Mouse (Mus musculus): ENCODE results near the gene Olfr1037. TPM values are rescaled to one million over a fixed set of nuclear protein-coding genes. Genes with fewer than 3 reads are reported as not detected.
"Not testable (repeated sequence)": the region's sequence is repeated elsewhere in the genome, so short reads cannot be mapped to it uniquely, and the experiment has no call there.

Gene Olfr1037
- not detected in 2 replicates for total RNA-seq (2021)
- long read RNA-seq: 0 reads

- DNase-seq: no peak
Measured at GRCm38 (mm10) chr2:86087285-86087684, at the start of gene Olfr1037. Olfr1037 (minus strand) TSS chr2:86087385.

GRCm38 (mm10) chr2:86135828-86136227, 48.6 kb upstream of the Olfr1037 start, which contains the start of gene Olfr1039:
Olfr1039 (minus strand) TSS chr2:86135928.
- DNase-seq: no peak

DNA sequence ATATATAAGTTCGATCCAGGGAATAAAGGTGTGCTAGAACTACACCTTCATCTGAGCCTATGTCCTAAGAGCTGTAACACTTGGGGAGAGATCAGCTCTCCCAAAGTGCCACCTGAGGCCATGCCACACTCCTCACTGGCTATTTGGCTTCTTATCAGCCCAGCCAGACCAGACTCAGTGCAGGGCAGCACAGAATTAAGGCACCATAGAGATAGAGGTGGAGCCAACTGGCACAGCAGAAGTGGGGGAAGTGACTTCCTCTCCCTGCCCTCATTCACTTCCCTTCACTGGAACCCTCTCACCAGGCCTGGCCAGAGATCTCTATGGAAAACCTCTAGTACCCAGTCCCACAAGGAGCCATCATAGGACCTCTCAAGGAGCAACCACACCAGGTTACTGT, 6.7 kb downstream of the Olfr1037 start:
- DNase-seq: not testable (repeated sequence)

- not testable (repeated sequence) for DNase-seq
Measured at GRCm38 (mm10) chr2:86073692-86074091, 13.5 kb downstream of the Olfr1037 start, which contains the start of gene Olfr1036. Olfr1036 (plus strand) TSS chr2:86073992.

- no peak for DNase-seq
Measured at GRCm38 (mm10) chr2:86070189-86070588, 17.0 kb downstream of the Olfr1037 start.

DNA sequence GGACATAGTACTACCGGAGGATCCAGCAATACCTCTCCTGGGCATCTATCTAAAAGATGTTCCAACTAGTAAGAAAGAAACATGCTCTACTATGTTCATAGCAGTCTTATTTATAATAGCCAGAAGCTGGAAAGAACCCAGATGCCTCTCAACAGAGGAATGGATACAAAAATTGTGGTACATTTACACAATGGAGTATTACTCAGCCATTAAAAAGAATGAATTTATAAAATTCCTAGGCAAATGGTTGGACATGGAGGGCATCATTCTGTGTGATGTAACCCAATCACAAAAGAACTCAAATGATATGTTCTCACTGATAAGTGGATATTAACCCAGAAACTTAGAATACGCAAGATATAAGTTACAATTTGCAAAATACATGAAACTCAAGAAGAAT, 23.4 kb downstream of the Olfr1037 start:
- DNase-seq: not testable (repeated sequence)

DNA sequence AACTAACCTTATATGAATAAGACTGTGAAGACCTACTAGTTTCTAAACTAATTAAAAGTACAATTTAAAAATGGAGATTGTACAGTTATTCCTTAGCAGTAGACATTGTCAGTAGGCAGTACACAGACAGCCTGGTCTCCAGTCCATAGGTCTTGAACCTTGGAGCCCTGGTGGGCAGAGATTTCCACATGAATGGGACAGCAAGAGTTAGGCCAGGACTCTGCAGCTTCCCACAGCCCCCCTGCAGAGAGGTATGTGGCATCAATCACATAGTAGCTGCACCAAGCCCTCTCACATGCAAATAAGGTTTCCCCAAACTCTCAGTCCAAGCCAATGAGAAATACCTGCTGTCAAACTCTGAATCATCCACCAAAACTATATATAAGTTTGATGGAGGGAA, 36.4 kb downstream of the Olfr1037 start:
- DNase-seq: not testable (repeated sequence)

DNA sequence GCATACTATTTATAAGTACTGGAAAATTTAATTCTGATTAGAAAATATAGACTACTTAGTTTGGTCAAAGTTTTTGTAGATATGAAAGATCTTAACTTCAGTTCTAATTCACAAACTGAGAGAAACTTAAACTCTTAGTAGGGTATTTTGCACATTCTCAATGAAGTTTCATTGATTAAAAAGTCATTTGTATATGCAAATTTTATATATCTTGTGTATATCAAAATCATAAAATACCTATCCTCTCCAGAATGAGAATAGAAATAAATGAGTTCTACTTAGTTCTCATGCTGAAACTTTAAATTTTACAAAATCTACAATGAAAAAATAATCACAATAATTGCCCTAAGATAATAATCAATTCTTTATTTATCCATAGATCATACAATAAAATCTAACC, 41.6 kb downstream of the Olfr1037 start, which contains the start of gene Olfr1034:
Olfr1034 (plus strand) TSS at position 301 of the 400 bp plus-strand sequence.
- DNase-seq: no peak

Other genes starting within 250 kb of the Olfr1037 start
- not detected in 2 replicates for gene Olfr1019, start 241.9 kb downstream of the Olfr1037 start, total RNA-seq (2021)
- not detected in 2 replicates for gene Olfr1020, start 240.4 kb downstream of the Olfr1037 start, total RNA-seq (2021)
- not detected in 2 replicates for gene Olfr1022, start 218.8 kb downstream of the Olfr1037 start, total RNA-seq (2021)
- not detected in 2 replicates for gene Olfr1023, start 201.7 kb downstream of the Olfr1037 start, total RNA-seq (2021)
- not detected in 2 replicates for gene Olfr1024, start 182.3 kb downstream of the Olfr1037 start, total RNA-seq (2021)
- gene Olfr1025-ps1, start 172.2 kb downstream of the Olfr1037 start, total RNA-seq (2021): not detected in 2 replicates
- gene Olfr1026, start 165.8 kb downstream of the Olfr1037 start, total RNA-seq (2021): not detected in 2 replicates
- gene Olfr1028, start 136.9 kb downstream of the Olfr1037 start, total RNA-seq (2021): not detected in 2 replicates
- not detected in 2 replicates for gene Olfr1029, start 113.5 kb downstream of the Olfr1037 start, total RNA-seq (2021)
- not detected in 2 replicates for gene Olfr1030, start 108.1 kb downstream of the Olfr1037 start, total RNA-seq (2021)
- gene Olfr1031, start 97.1 kb downstream of the Olfr1037 start, total RNA-seq (2021): not detected in 2 replicates
- not detected in 2 replicates for gene Olfr1032, start 81.8 kb downstream of the Olfr1037 start, total RNA-seq (2021)
- 4.5 and 4.9 TPM in 2 replicates for gene Olfr1033, start 66.8 kb downstream of the Olfr1037 start, total RNA-seq (2021)
- 0.29 and 0.33 TPM in 2 replicates for gene Olfr1034, start 41.5 kb downstream of the Olfr1037 start, total RNA-seq (2021)
- gene Olfr1036, start 13.4 kb downstream of the Olfr1037 start, total RNA-seq (2021): not detected in 2 replicates
- gene Olfr1039, start 48.5 kb upstream of the Olfr1037 start, total RNA-seq (2021): not detected in 2 replicates
- not detected in 2 replicates for gene Olfr1040, start 59.3 kb upstream of the Olfr1037 start, total RNA-seq (2021)
- not detected in 2 replicates for gene Olfr1042, start 74.5 kb upstream of the Olfr1037 start, total RNA-seq (2021)
- not detected in 2 replicates for gene Olfr1043, start 80.1 kb upstream of the Olfr1037 start, total RNA-seq (2021)
- not detected in 2 replicates for gene Olfr1044, start 90.4 kb upstream of the Olfr1037 start, total RNA-seq (2021)
- gene Olfr52, start 98.3 kb upstream of the Olfr1037 start, total RNA-seq (2021): not detected in 2 replicates
- gene Olfr1045, start 115.6 kb upstream of the Olfr1037 start, total RNA-seq (2021): not detected in 2 replicates
- not detected in 2 replicates for gene Olfr1046, start 131.9 kb upstream of the Olfr1037 start, total RNA-seq (2021)
- not detected in 2 replicates for gene Olfr1047, start 144.0 kb upstream of the Olfr1037 start, total RNA-seq (2021)
- not detected in 2 replicates for gene Olfr1048, start 152.9 kb upstream of the Olfr1037 start, total RNA-seq (2021)
- gene Olfr1049, start 170.9 kb upstream of the Olfr1037 start, total RNA-seq (2021): not detected in 2 replicates
- gene Olfr1051, start 191.7 kb upstream of the Olfr1037 start, total RNA-seq (2021): not detected in 2 replicates
- gene Olfr1052, start 205.1 kb upstream of the Olfr1037 start, total RNA-seq (2021): not detected in 2 replicates
- gene Olfr1053, start 227.9 kb upstream of the Olfr1037 start, total RNA-seq (2021): not detected in 2 replicates
- not detected in 2 replicates for gene Olfr1054, start 248.0 kb upstream of the Olfr1037 start, total RNA-seq (2021)

Data from adrenal gland, postnatal 25 days (tissue).